Mouse (Mus musculus): Measurements from ENCODE around the gene Ano4.

Ano4 gene

DNA sequence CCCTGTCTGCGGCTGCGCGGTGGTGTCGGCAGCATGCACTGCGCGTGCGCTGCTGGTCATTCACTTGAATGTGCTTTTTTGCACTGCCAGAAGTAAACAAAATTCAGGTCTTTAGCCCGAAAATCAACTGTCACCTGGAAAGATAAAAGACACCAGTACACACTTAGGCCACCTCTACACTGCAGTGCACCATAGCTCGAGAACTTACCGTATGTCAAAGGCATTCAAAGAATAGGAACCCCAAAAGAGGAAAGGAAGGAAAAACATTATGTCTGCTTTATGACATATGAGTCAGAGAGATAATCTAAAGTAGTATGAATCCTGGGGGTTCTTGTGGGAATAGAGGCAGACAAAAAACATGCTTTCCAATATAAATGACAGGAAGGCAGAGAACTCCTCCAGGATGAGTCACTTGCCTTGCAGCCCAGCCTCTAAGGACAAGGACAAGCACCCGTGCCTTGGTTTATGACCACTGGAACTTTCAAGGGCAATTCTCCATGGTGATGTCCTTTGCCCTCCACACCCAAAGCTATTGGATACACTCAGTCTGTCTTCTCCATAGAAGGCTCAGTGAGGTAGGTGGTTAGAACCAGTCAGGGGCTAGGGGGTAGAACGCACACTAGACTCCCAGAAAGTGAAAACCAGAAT is 394.8 kb downstream of the Ano4 start:
- no peak for DNase-seq (ENCODE audit: low read depth)

Data from c-Kit-positive CD71-positive TER-119-negative erythroid progenitor cells, embryonic 14.5 days (primary cell).